Mouse (Mus musculus) limb, embryonic 13.5 days (tissue): Measurements from ENCODE around the gene Xpnpep1. TPM values are rescaled to one million over a fixed set of nuclear protein-coding genes. Genes with fewer than 3 reads are reported as not detected.

Source experiments
- ATAC-seq: fragments of 200-750 bp; cut with Nextera tagmentation; 2 replicates; pipeline ENCODE4 v1.8.0; 2017; ENCODE audit warnings: low read depth, moderate number of reproducible peaks, moderate TSS enrichment; ENCODE audit not compliant: low FRiP score
- H3K27ac ChIP-seq: fragments of 300-500 bp; sonication (generic); 2 replicates; pipeline ENCODE4 v1.5.1; 2015; ENCODE audit warnings: inconsistent platforms, mild to moderate bottlenecking, moderate library complexity
- H3K27me3 ChIP-seq: fragments of 300-500 bp; sonication (generic); 2 replicates; pipeline ENCODE4 v1.6.1; 2015; ENCODE audit warnings: mild to moderate bottlenecking, inconsistent platforms
- H3K36me3 ChIP-seq: fragments of 300-500 bp; sonication (generic); 2 replicates; pipeline ENCODE4 v1.6.1; 2015; ENCODE audit warnings: inconsistent platforms, mild to moderate bottlenecking, moderate library complexity
- H3K4me1 ChIP-seq: fragments of 300-500 bp; sonication (generic); 2 replicates; pipeline ENCODE4 v1.6.1; 2015; ENCODE audit warnings: inconsistent platforms
- H3K4me2 ChIP-seq: fragments of 300-500 bp; sonication (generic); replicated peaks from 2 replicates; pipeline ENCODE4 v1.6.1; 2015; ENCODE audit warnings: inconsistent platforms, mild to moderate bottlenecking, moderate library complexity
- H3K4me3 ChIP-seq: fragments of 300-500 bp; sonication (generic); 2 replicates; pipeline ENCODE4 v1.5.1; 2015; ENCODE audit warnings: moderate library complexity, mild to moderate bottlenecking, inconsistent platforms
- H3K9ac ChIP-seq: fragments of 300-500 bp; sonication (generic); 2 replicates; pipeline ENCODE4 v1.6.1; 2015; ENCODE audit warnings: mild to moderate bottlenecking, inconsistent platforms
- H3K9me3 ChIP-seq: fragments of 300-500 bp; sonication (generic); 2 replicates; pipeline ENCODE4 v1.6.1; 2016; ENCODE audit warnings: inconsistent platforms
- WGBS: fragments of 180-500 bp; shearing (Covaris S2); methylation state at CpG from one replicate; pipeline ENCODE4 v1.1.7; 2015; 5-methylcytosine and 5-hydroxymethylcytosine counted together
- microRNA-seq: library from miRNA; unstranded; fragments of <30 nt; microRNA quantifications from one replicate; pipeline ENCODE4, GENCODE M21; 2016
- polyA plus RNA-seq: library from polyadenylated mRNA; unstranded; fragments of >200 nt; fragmentation: Nextera tagmentation; extraction: Ambion mirVana; gene quantifications from 2 replicates; pipeline ENCODE4 v1.2.1, GENCODE M21; 2015

The Xpnpep1 gene
- polyA plus RNA-seq, 1 experiment from 2014 or later, result 163 TPM

DNA sequence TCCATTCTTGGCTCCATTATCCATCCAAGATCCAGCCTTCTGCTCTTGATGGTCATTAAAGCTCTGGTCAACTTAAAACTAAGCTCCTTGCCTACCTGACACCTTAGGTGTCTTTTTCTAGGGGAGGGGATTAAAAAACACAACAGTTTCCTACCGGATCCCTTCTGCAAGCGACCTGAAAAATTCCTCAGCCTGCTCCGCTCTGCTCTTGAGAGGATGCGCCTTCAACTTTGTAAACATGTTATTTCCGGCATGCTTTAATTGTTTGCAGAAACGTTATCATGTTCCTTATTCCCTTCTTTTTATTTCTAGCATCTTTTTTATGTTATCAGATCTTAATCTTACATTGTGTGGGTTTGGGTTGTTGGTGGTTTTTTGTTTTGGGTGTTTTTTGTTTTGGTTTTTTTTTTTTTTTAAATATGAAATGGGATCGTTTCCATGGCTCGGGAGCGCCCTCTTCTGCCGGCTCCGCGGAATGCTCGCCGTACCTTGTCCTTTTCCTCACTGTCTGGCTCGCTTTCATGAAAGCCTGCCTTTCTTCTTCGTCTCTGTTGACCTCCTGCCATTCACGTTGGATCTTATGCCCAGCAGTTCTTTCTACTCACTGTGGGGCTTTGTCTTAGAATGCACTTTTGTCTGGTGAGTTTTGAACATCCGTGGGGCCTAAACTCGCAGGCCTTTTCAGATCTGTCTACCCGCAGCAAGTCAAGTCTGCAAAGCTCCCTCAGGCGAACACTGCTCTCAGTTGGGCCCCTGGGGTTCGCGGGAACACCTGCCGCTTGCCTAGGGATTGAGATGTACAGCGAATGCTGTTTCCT, 117.1 kb downstream of the Xpnpep1 start:
- ATAC-seq, result no peak; the same call in 1 of the 2 replicates
- H3K36me3 ChIP-seq, result no peaks in the 10 kb centered on the region
- H3K4me2 ChIP-seq, result peak overlapping the region; percentile 55
- H3K9me3 ChIP-seq, result peaks cover 5% of the 10 kb centered on the region; the same call in 1 of the 2 replicates
- H3K9ac ChIP-seq, result 0 out of 2 replicates have a peak overlapping the region, but pooled peaks have one; percentile 43
- no peak overlapping the region for H3K27ac ChIP-seq
- WGBS, result 13% methylated on average over 25 of the region's 25 CpGs
- no peaks in the 10 kb centered on the region for H3K27me3 ChIP-seq
- H3K4me1 ChIP-seq, result 0 out of 2 replicates have a peak, but pooled peaks cover 3% of the 10 kb centered on the region
- H3K4me3 ChIP-seq, result peak overlapping the region; percentile 23

GRCm38 (mm10) chr19:52904182-52904581, 135.8 kb downstream of the Xpnpep1 start:
- H3K4me2 ChIP-seq, result no peak overlapping the region
- no peak overlapping the region for H3K9ac ChIP-seq
- H3K36me3 ChIP-seq, result no peaks in the 10 kb centered on the region
- H3K9me3 ChIP-seq, result no peaks in the 10 kb centered on the region
- no peak overlapping the region for H3K27ac ChIP-seq
- H3K4me3 ChIP-seq, result no peak overlapping the region
- no peaks in the 10 kb centered on the region for H3K27me3 ChIP-seq
- H3K4me1 ChIP-seq, result no peaks in the 10 kb centered on the region
- WGBS, result 32% methylated on average over 2 of the region's 2 CpGs
- no peak for ATAC-seq

GRCm38 (mm10) chr19:52891807-52892442, 148.1 kb downstream of the Xpnpep1 start:
- Histone ChIP-seq H3K9ac (no peak overlapping the region), H3K4me3 (no peak overlapping the region), H3K27ac (no peak overlapping the region), H3K27me3 (no peaks in the 10 kb centered on the region), H3K9me3 (no peaks in the 10 kb centered on the region), H3K4me2 (no peak overlapping the region), H3K4me1 (no peaks in the 10 kb centered on the region), H3K36me3 (no peaks in the 10 kb centered on the region)
- no peak for ATAC-seq
- 58% methylated on average over 5 of the region's 5 CpGs for WGBS

Small RNA genes within 50 kb of the gene (microRNA-seq; reads per million reads assigned to microRNA genes)
- gene Mir6407, result not detected

Other genes with a start within 250 kb of the Xpnpep1 start
- gene Add3, start 100.2 kb upstream of the Xpnpep1 start, polyA plus RNA-seq, result 93.1 and 97.6 TPM in 2 replicates